Mouse (Mus musculus) liver, embryonic 15.5 days (tissue): ENCODE results near the gene Atp1a2. TPM values are rescaled to one million over a fixed set of nuclear protein-coding genes. Genes with fewer than 3 reads are reported as not detected.

Experiments used
- ATAC-seq: fragments of 200-750 bp; cut with Nextera tagmentation; 2 replicates; pipeline ENCODE4 v1.8.0; 2017; ENCODE audit warnings: moderate number of reproducible peaks, mild to moderate bottlenecking, moderate library complexity; ENCODE audit not compliant: insufficient read depth
- H3K27ac ChIP-seq: fragments of 300-500 bp; sonication (generic); replicated peaks from 2 replicates; pipeline ENCODE4 v1.5.1; 2015; ENCODE audit warnings: mild to moderate bottlenecking, inconsistent platforms
- H3K27me3 ChIP-seq: fragments of 300-500 bp; sonication (generic); 2 replicates; pipeline ENCODE4 v1.6.1; 2015; ENCODE audit warnings: mild to moderate bottlenecking, inconsistent platforms
- H3K36me3 ChIP-seq: fragments of 300-500 bp; sonication (generic); replicated peaks from 2 replicates; pipeline ENCODE4 v1.6.1; 2015; ENCODE audit warnings: moderate library complexity, mild to moderate bottlenecking, inconsistent platforms
- H3K4me1 ChIP-seq: fragments of 300-500 bp; sonication (generic); replicated peaks from 2 replicates; pipeline ENCODE4 v1.6.1; 2015; ENCODE audit warnings: inconsistent platforms
- H3K4me2 ChIP-seq: fragments of 300-500 bp; sonication (generic); 2 replicates; pipeline ENCODE4 v1.6.1; 2015; ENCODE audit warnings: moderate library complexity, mild to moderate bottlenecking, inconsistent platforms
- H3K4me3 ChIP-seq: fragments of 300-500 bp; sonication (generic); replicated peaks from 2 replicates; pipeline ENCODE4 v1.5.1; 2015; ENCODE audit warnings: mild to moderate bottlenecking, inconsistent platforms
- H3K9ac ChIP-seq: fragments of 300-500 bp; sonication (generic); 2 replicates; pipeline ENCODE4 v1.6.1; 2015; ENCODE audit warnings: moderate library complexity, mild to moderate bottlenecking, inconsistent platforms
- H3K9me3 ChIP-seq: fragments of 300-500 bp; sonication (generic); replicated peaks from 2 replicates; pipeline ENCODE4 v1.6.1; 2016; ENCODE audit warnings: inconsistent platforms
- WGBS: fragments of 180-500 bp; shearing (Covaris S2); methylation state at CpG from one replicate; pipeline ENCODE4 v1.1.7; 2015; ENCODE audit warnings: mixed read lengths; ENCODE audit not compliant: insufficient replicate concordance; 5-methylcytosine and 5-hydroxymethylcytosine counted together
- polyA plus RNA-seq: library from polyadenylated mRNA; unstranded; fragments of >200 nt; fragmentation: Nextera tagmentation; extraction: Ambion mirVana; gene quantifications from 2 replicates; pipeline ENCODE4 v1.2.1, GENCODE M21; 2015

Atp1a2 gene
- polyA plus RNA-seq, 1 experiment from 2014 or later, result 0.39 TPM

- Histone ChIP-seq H3K9ac (no peak overlapping the region), H3K4me2 (peak overlapping the region; percentile 23; the same call in 1 of the 2 replicates), H3K9me3 (no peaks in the 10 kb centered on the region), H3K4me3 (no peak overlapping the region), H3K27ac (no peak overlapping the region), H3K27me3 (peaks cover 40% of the 10 kb centered on the region), H3K36me3 (no peaks in the 10 kb centered on the region), H3K4me1 (peaks cover 38% of the 10 kb centered on the region)
- peak; percentile 63 for ATAC-seq
- WGBS, result 12% methylated on average over 6 of the region's 6 CpGs
Observed at GRCm38 (mm10) chr1:172304443-172304842, 6.6 kb upstream of the Atp1a2 start.

- H3K9me3 ChIP-seq, result no peaks in the 10 kb centered on the region
- WGBS, result 22% methylated on average over 6 of the region's 6 CpGs
- H3K9ac ChIP-seq, result no peak overlapping the region
- no peak overlapping the region for H3K27ac ChIP-seq
- H3K36me3 ChIP-seq, result no peaks in the 10 kb centered on the region
- H3K4me1 ChIP-seq, result peaks cover 36% of the 10 kb centered on the region
- H3K27me3 ChIP-seq, result peaks cover 54% of the 10 kb centered on the region
- no peak for ATAC-seq
- H3K4me2 ChIP-seq, result no peak overlapping the region
- H3K4me3 ChIP-seq, result no peak overlapping the region
Observed at GRCm38 (mm10) chr1:172302851-172303250, 5.0 kb upstream of the Atp1a2 start.

- Histone ChIP-seq H3K27ac (no peak overlapping the region), H3K9me3 (no peaks in the 10 kb centered on the region), H3K4me3 (no peak overlapping the region), H3K4me1 (peaks cover 36% of the 10 kb centered on the region), H3K4me2 (no peak overlapping the region), H3K27me3 (peaks cover 59% of the 10 kb centered on the region), H3K9ac (no peak overlapping the region), H3K36me3 (no peaks in the 10 kb centered on the region)
- 30% methylated on average over 3 of the region's 3 CpGs for WGBS
- ATAC-seq, result no peak
Observed at GRCm38 (mm10) chr1:172302311-172302710, 4.4 kb upstream of the Atp1a2 start.

GRCm38 (mm10) chr1:172301180-172301579, 3.3 kb upstream of the Atp1a2 start:
- Histone ChIP-seq H3K4me3 (no peak overlapping the region), H3K4me2 (no peak overlapping the region), H3K9ac (no peak overlapping the region), H3K9me3 (no peaks in the 10 kb centered on the region), H3K27ac (no peak overlapping the region), H3K27me3 (peaks cover 70% of the 10 kb centered on the region), H3K4me1 (peaks cover 35% of the 10 kb centered on the region), H3K36me3 (no peaks in the 10 kb centered on the region)
- ATAC-seq, result no peak
- WGBS, result 69% methylated on average over 12 of the region's 12 CpGs

GRCm38 (mm10) chr1:172300247-172300646, 2.4 kb upstream of the Atp1a2 start:
- no peak overlapping the region for H3K4me3 ChIP-seq
- H3K9me3 ChIP-seq, result no peaks in the 10 kb centered on the region
- H3K27me3 ChIP-seq, result peaks cover 75% of the 10 kb centered on the region
- H3K36me3 ChIP-seq, result no peaks in the 10 kb centered on the region
- peaks cover 26% of the 10 kb centered on the region for H3K4me1 ChIP-seq
- H3K27ac ChIP-seq, result no peak overlapping the region
- 52% methylated on average over 5 of the region's 5 CpGs for WGBS
- no peak for ATAC-seq
- H3K9ac ChIP-seq, result no peak overlapping the region
- H3K4me2 ChIP-seq, result no peak overlapping the region

GRCm38 (mm10) chr1:172299528-172299927, 1.7 kb upstream of the Atp1a2 start:
- no peak for ATAC-seq
- Histone ChIP-seq H3K4me3 (no peak overlapping the region), H3K4me1 (peaks cover 19% of the 10 kb centered on the region), H3K9ac (no peak overlapping the region), H3K36me3 (no peaks in the 10 kb centered on the region), H3K9me3 (no peaks in the 10 kb centered on the region), H3K4me2 (no peak overlapping the region), H3K27me3 (peaks cover 72% of the 10 kb centered on the region), H3K27ac (no peak overlapping the region)
- 68% methylated on average over 7 of the region's 7 CpGs for WGBS

- Histone ChIP-seq H3K36me3 (no peaks in the 10 kb centered on the region), H3K9me3 (no peaks in the 10 kb centered on the region), H3K27ac (no peak overlapping the region), H3K4me3 (no peak overlapping the region), H3K9ac (no peak overlapping the region), H3K27me3 (peaks cover 56% of the 10 kb centered on the region), H3K4me2 (no peak overlapping the region), H3K4me1 (no peaks in the 10 kb centered on the region)
- 60% methylated on average over 6 of the region's 6 CpGs for WGBS
- ATAC-seq, result no peak
Observed at GRCm38 (mm10) chr1:172296816-172297510, 901 bp downstream of the Atp1a2 start.

- Histone ChIP-seq H3K27ac (no peak overlapping the region), H3K27me3 (peaks cover 49% of the 10 kb centered on the region), H3K36me3 (no peaks in the 10 kb centered on the region), H3K4me2 (no peak overlapping the region), H3K4me3 (no peak overlapping the region), H3K9ac (no peak overlapping the region), H3K9me3 (no peaks in the 10 kb centered on the region), H3K4me1 (no peaks in the 10 kb centered on the region)
- WGBS, result 46% methylated on average over 4 of the region's 4 CpGs
- ATAC-seq, result no peak
Observed at GRCm38 (mm10) chr1:172295751-172296197, 2.1 kb downstream of the Atp1a2 start.

GRCm38 (mm10) chr1:172293449-172293848, 4.4 kb downstream of the Atp1a2 start:
- 74% methylated on average over 11 of the region's 11 CpGs for WGBS
- Histone ChIP-seq H3K4me1 (no peaks in the 10 kb centered on the region), H3K9ac (no peak overlapping the region), H3K4me2 (no peak overlapping the region), H3K27me3 (peaks cover 32% of the 10 kb centered on the region), H3K9me3 (no peaks in the 10 kb centered on the region), H3K4me3 (no peak overlapping the region), H3K36me3 (no peaks in the 10 kb centered on the region), H3K27ac (no peak overlapping the region)
- no peak for ATAC-seq

- WGBS, result 69% methylated on average over 2 of the region's 2 CpGs
- H3K9me3 ChIP-seq, result no peaks in the 10 kb centered on the region
- no peak overlapping the region for H3K9ac ChIP-seq
Observed at GRCm38 (mm10) chr1:172292880-172293279, 5.0 kb downstream of the Atp1a2 start.

GRCm38 (mm10) chr1:172289617-172289946, 8.3 kb downstream of the Atp1a2 start:
- Histone ChIP-seq H3K36me3 (no peaks in the 10 kb centered on the region), H3K9ac (no peak overlapping the region), H3K4me3 (no peak overlapping the region), H3K9me3 (no peaks in the 10 kb centered on the region), H3K4me2 (no peak overlapping the region), H3K27me3 (peaks cover 6% of the 10 kb centered on the region), H3K4me1 (no peaks in the 10 kb centered on the region), H3K27ac (no peak overlapping the region)
- 30% methylated on average over 3 of the region's 3 CpGs for WGBS
- no peak for ATAC-seq

More at GRCm38 (mm10) chr1:172292880-172293279, 5.0 kb downstream of the Atp1a2 start:
- H3K27me3 ChIP-seq, result peaks cover 26% of the 10 kb centered on the region
- H3K4me2 ChIP-seq, result no peak overlapping the region
- no peaks in the 10 kb centered on the region for H3K4me1 ChIP-seq
- H3K27ac ChIP-seq, result no peak overlapping the region
- ATAC-seq, result no peak
- no peak overlapping the region for H3K4me3 ChIP-seq
- H3K36me3 ChIP-seq, result no peaks in the 10 kb centered on the region
